Mouse (Mus musculus): ENCODE results near the gene Rdx. TPM values are rescaled to one million over a fixed set of nuclear protein-coding genes. Genes with fewer than 3 reads are reported as not detected.
"Not testable (repeated sequence)": the region's sequence is repeated elsewhere in the genome, so short reads cannot be mapped to it uniquely, and the experiment has no call there.

Rdx gene
- polyA plus RNA-seq, 1 experiment from 2014 or later, result 159 TPM

- Histone ChIP-seq H3K4me2 (no peak overlapping the region), H3K4me1 (replicated peaks) (peaks cover 3% of the 10 kb centered on the region; the same call in 1 of the 2 replicates), H3K9me3 (no peaks in the 10 kb centered on the region), H3K27me3 (no peaks in the 10 kb centered on the region), H3K9ac (replicated peaks) (no peak overlapping the region), H3K27ac (no peak overlapping the region), H3K36me3 (peaks cover 30% of the 10 kb centered on the region), H3K4me3 (replicated peaks) (no peak overlapping the region)
- ATAC-seq (ENCODE audit: insufficient number of reproducible peaks, insufficient read depth, low FRiP score, low TSS enrichment, low read depth), result no peak
- WGBS, result 72% methylated on average over 2 of the region's 2 CpGs
Measured at GRCm38 (mm10) chr9:52059788-52060187, 12.8 kb downstream of the Rdx start.

DNA sequence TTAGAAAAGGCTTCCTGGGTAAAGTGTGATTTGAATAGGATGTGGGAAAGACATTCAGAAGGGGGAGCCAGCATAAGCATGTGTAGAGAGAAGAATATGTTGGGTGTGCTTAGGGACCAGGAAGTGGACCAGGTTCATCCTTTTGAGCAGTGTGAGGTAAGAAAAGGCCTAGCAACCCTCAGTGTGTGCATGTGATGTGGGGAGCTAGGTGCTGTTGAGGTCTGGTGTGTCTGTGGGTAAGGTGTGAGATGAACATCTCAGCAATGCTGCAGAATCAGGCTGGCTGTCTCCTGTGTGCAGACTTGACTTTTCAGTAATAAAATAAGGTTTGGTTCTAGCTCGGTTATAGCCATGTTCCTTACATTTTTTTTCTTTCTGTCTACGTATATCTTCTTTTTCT, 23.1 kb downstream of the Rdx start:
- H3K9me3 ChIP-seq, result no peaks in the 10 kb centered on the region
- 89% methylated on average over 2 of the region's 2 CpGs for WGBS
- ATAC-seq (ENCODE audit: insufficient number of reproducible peaks, insufficient read depth, low FRiP score, low TSS enrichment, low read depth), result no peak
- no peak overlapping the region for H3K9ac ChIP-seq (replicated peaks)
- H3K27ac ChIP-seq, result no peak overlapping the region
- H3K4me2 ChIP-seq, result no peak overlapping the region
- peaks cover 80% of the 10 kb centered on the region for H3K36me3 ChIP-seq
- no peak overlapping the region for H3K4me3 ChIP-seq (replicated peaks)
- H3K4me1 ChIP-seq (replicated peaks), result no peaks in the 10 kb centered on the region
- no peaks in the 10 kb centered on the region for H3K27me3 ChIP-seq

DNA sequence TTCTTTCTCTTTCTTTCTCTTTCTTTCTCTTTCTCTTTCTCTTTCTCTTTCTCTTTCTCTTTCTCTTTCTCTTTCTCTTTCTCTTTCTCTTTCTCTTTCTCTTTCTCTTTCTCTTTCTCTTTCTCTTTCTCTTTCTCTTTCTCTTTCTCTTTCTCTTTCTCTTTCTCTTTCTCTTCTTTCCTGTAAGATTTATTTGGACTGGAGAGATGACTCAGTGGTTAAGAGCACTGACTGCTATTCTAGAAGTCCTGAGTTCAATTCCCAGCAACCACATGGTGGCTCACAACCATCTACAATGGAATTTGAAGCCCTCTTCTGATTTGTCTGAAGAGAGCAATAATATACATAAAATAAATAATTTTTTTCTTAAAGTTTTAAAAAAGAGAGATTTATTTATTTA, 24.4 kb downstream of the Rdx start:
- not testable (repeated sequence) for H3K9me3 ChIP-seq; H3K4me2 ChIP-seq; H3K27ac ChIP-seq; H3K4me1 ChIP-seq (replicated peaks); H3K27me3 ChIP-seq; H3K9ac ChIP-seq (replicated peaks); ATAC-seq (ENCODE audit: insufficient number of reproducible peaks, insufficient read depth, low FRiP score, low TSS enrichment, low read depth); H3K4me3 ChIP-seq (replicated peaks)
- H3K36me3 ChIP-seq, result peaks cover 79% of the 10 kb centered on the region

DNA sequence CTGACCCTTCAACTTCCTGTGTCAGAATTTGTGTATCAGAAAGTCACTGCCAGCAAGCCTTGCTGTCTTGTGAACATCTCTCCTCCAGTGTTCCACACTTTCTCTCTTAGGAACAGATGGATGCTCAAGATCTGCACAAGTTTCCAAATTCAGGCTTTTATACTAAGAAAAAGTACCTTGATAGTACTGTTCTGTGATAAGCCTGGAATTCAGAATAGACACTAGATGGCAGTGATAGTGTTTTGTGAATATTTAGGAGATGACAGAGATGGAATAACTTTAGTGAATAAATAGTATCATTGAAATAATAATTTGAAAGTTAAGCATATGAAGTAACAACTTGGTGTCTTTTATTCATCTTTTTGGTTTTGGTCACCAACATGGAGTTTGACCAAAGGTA, 25.2 kb downstream of the Rdx start:
- Histone ChIP-seq H3K27ac (no peak overlapping the region), H3K9me3 (no peaks in the 10 kb centered on the region), H3K4me2 (no peak overlapping the region), H3K36me3 (peaks cover 82% of the 10 kb centered on the region), H3K4me3 (replicated peaks) (no peak overlapping the region), H3K4me1 (replicated peaks) (no peaks in the 10 kb centered on the region), H3K27me3 (no peaks in the 10 kb centered on the region), H3K9ac (replicated peaks) (no peak overlapping the region)
- no peak for ATAC-seq (ENCODE audit: insufficient number of reproducible peaks, insufficient read depth, low FRiP score, low TSS enrichment, low read depth)

DNA sequence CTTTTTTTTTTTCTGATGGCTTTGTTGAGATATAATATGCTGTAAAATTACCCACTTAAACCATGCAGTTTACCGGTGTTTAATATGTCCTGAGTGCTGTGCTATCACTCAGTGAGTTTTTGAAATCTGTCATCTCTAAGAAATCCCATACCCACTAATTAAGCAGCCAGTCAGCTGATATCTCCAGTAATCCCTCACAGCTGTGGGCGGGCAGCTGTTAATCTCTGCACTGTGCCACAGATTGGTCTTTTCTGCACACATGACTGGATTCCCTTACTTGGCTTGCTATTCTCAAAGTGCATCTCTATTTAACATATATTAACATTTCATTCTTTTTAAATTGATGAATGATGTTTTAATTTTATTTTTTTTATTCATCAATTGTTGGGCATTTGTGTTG, 29.1 kb downstream of the Rdx start:
- H3K9me3 ChIP-seq, result no peaks in the 10 kb centered on the region
- H3K4me3 ChIP-seq (replicated peaks), result no peak overlapping the region
- no peak overlapping the region for H3K27ac ChIP-seq
- no peak overlapping the region for H3K4me2 ChIP-seq
- H3K9ac ChIP-seq (replicated peaks), result no peak overlapping the region
- H3K27me3 ChIP-seq, result no peaks in the 10 kb centered on the region
- no peaks in the 10 kb centered on the region for H3K4me1 ChIP-seq (replicated peaks)
- ATAC-seq (ENCODE audit: insufficient number of reproducible peaks, insufficient read depth, low FRiP score, low TSS enrichment, low read depth), result no peak
- H3K36me3 ChIP-seq, result peaks cover 81% of the 10 kb centered on the region
- 90% methylated on average over 2 of the region's 2 CpGs for WGBS

DNA sequence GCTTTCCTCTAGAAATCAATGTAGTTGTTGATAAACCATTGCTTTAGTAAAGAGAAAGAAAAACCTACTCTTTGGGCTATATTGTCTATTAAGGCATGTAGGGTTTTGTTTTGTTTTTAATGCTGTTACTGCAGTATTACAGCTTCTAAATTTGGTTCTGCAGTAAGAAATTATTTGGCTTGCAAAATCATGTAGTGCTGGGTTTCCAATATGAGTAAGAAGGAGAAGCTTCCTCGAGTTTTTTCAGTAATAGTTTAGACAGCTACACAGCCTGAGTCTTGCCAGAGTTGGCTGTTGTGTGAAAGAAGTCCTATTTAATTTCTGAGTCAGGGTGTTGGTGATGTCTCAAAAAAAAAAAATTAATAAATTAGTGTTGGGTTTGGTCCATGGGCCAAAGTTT, 30.7 kb downstream of the Rdx start:
- WGBS, result 90% methylated on average over 1 of the region's 1 CpGs
- ATAC-seq (ENCODE audit: insufficient number of reproducible peaks, insufficient read depth, low FRiP score, low TSS enrichment, low read depth), result no peak
- H3K36me3 ChIP-seq, result peaks cover 81% of the 10 kb centered on the region
- no peak overlapping the region for H3K27ac ChIP-seq
- no peaks in the 10 kb centered on the region for H3K4me1 ChIP-seq (replicated peaks)
- no peak overlapping the region for H3K4me3 ChIP-seq (replicated peaks)
- no peaks in the 10 kb centered on the region for H3K27me3 ChIP-seq
- no peak overlapping the region for H3K4me2 ChIP-seq
- no peak overlapping the region for H3K9ac ChIP-seq (replicated peaks)
- no peaks in the 10 kb centered on the region for H3K9me3 ChIP-seq

DNA sequence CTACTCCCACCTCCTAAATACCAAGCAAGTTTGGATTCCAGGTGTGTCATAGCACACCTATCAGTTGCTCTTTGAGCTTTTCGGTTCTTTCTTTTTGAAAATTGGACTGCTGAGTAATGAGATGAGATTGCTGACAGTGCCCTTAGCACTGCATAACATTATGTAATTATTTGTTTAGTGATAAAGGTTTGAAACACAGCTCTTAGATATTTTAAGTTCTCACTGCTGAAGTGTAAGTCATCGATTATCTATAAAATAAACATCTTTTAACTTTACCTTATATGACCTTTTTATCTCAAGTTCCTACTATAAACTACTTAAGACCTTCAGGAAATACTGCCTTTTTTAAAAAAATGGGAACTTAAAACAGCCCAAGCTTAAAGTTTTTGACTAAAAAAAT, 35.0 kb downstream of the Rdx start:
- no peaks in the 10 kb centered on the region for H3K9me3 ChIP-seq
- H3K9ac ChIP-seq (replicated peaks), result no peak overlapping the region
- H3K4me3 ChIP-seq (replicated peaks), result no peak overlapping the region
- H3K36me3 ChIP-seq, result peaks cover 80% of the 10 kb centered on the region
- 91% methylated on average over 2 of the region's 2 CpGs for WGBS
- no peaks in the 10 kb centered on the region for H3K27me3 ChIP-seq
- H3K4me2 ChIP-seq, result no peak overlapping the region
- no peak for ATAC-seq (ENCODE audit: insufficient number of reproducible peaks, insufficient read depth, low FRiP score, low TSS enrichment, low read depth)
- H3K4me1 ChIP-seq (replicated peaks), result no peaks in the 10 kb centered on the region
- no peak overlapping the region for H3K27ac ChIP-seq

DNA sequence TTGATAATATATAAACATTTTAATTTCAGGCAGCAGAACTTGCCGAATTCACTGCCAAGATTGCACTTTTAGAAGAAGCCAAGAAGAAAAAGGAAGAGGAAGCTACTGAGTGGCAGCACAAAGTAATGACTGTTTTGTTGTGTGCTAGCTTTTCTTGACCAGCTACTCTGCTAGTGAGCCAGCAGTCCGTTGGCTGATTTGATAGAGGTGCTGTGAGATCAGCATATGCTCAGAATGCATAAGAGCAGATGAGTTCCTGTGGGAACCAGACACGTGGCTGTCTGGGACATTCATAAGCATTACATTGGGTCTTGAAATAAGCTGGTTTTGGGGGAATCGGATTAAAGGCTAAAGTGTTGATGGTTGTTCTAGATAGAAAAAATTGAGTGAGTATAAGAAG, 35.4 kb downstream of the Rdx start:
- no peaks in the 10 kb centered on the region for H3K9me3 ChIP-seq
- H3K4me2 ChIP-seq, result no peak overlapping the region
- no peak overlapping the region for H3K27ac ChIP-seq
- WGBS, result 96% methylated on average over 4 of the region's 4 CpGs
- H3K4me1 ChIP-seq (replicated peaks), result no peaks in the 10 kb centered on the region
- no peak overlapping the region for H3K9ac ChIP-seq (replicated peaks)
- no peaks in the 10 kb centered on the region for H3K27me3 ChIP-seq
- H3K4me3 ChIP-seq (replicated peaks), result no peak overlapping the region
- no peak for ATAC-seq (ENCODE audit: insufficient number of reproducible peaks, insufficient read depth, low FRiP score, low TSS enrichment, low read depth)
- H3K36me3 ChIP-seq, result peaks cover 81% of the 10 kb centered on the region

DNA sequence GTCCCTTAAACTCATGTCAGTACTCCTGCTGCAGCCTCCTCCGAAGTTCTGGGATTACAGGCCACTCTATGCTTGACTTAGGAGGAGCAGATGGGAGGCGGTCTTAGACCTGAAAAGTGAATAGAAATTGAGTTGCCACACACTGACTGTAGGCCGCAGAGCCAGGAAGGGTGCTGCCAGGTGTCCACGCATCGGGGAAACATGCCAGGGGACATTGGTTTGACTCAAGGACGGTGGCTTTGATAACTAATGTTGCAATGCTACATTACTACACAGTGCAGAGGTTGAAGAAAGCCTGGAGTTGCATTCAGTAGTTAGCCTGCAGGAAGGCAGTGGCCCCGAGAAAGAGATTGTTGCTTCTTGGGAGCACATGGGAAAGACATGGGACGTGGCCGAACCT, 44.8 kb downstream of the Rdx start:
- no peaks in the 10 kb centered on the region for H3K4me1 ChIP-seq (replicated peaks)
- WGBS, result 89% methylated on average over 9 of the region's 9 CpGs
- ATAC-seq (ENCODE audit: insufficient number of reproducible peaks, insufficient read depth, low FRiP score, low TSS enrichment, low read depth), result no peak
- H3K9ac ChIP-seq (replicated peaks), result no peak overlapping the region
- H3K9me3 ChIP-seq, result no peaks in the 10 kb centered on the region
- H3K27ac ChIP-seq, result no peak overlapping the region
- H3K27me3 ChIP-seq, result no peaks in the 10 kb centered on the region
- no peak overlapping the region for H3K4me2 ChIP-seq
- peaks cover 36% of the 10 kb centered on the region for H3K36me3 ChIP-seq
- no peak overlapping the region for H3K4me3 ChIP-seq (replicated peaks)

DNA sequence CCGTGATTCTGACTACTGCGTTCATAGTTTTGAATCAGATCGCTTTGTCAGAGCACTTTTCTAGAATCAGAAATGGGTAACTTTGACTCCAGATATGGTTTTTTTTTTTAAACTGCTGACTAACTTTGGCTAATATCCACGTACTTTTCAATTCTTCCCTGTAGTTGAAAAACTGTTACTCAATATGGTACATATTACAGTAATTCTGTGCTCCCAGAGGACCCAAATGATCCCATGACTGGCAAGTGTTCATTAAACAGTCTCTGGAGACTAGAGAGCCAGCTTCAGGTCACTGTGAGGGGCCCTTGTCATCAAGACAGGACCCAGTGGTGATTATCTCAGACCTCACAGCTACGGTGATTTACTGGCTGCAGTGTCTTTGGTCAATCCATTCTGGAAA, 45.3 kb downstream of the Rdx start:
- H3K27ac ChIP-seq, result no peak overlapping the region

GRCm38 (mm10) chr9:52093108-52093507, 46.1 kb downstream of the Rdx start:
- WGBS, result 64% methylated on average over 8 of the region's 8 CpGs
- no peak for ATAC-seq (ENCODE audit: insufficient number of reproducible peaks, insufficient read depth, low FRiP score, low TSS enrichment, low read depth)

More for the DNA sequence above, 45.3 kb downstream of the Rdx start:
- Histone ChIP-seq H3K9ac (replicated peaks) (no peak overlapping the region), H3K4me1 (replicated peaks) (no peaks in the 10 kb centered on the region), H3K9me3 (no peaks in the 10 kb centered on the region), H3K36me3 (peaks cover 30% of the 10 kb centered on the region), H3K27me3 (no peaks in the 10 kb centered on the region), H3K4me3 (replicated peaks) (no peak overlapping the region), H3K4me2 (no peak overlapping the region)
- 89% methylated on average over 5 of the region's 5 CpGs for WGBS
- no peak for ATAC-seq (ENCODE audit: insufficient number of reproducible peaks, insufficient read depth, low FRiP score, low TSS enrichment, low read depth)

GRCm38 (mm10) chr9:52094016-52094415, 47.0 kb downstream of the Rdx start:
- WGBS, result 82% methylated on average over 5 of the region's 5 CpGs
- Histone ChIP-seq H3K4me3 (replicated peaks) (no peak overlapping the region), H3K27me3 (no peaks in the 10 kb centered on the region), H3K27ac (no peak overlapping the region), H3K9me3 (no peaks in the 10 kb centered on the region), H3K9ac (replicated peaks) (no peak overlapping the region), H3K4me2 (no peak overlapping the region), H3K4me1 (replicated peaks) (no peaks in the 10 kb centered on the region), H3K36me3 (peaks cover 16% of the 10 kb centered on the region; the same call in 1 of the 2 replicates)
- ATAC-seq (ENCODE audit: insufficient number of reproducible peaks, insufficient read depth, low FRiP score, low TSS enrichment, low read depth), result no peak

More at GRCm38 (mm10) chr9:52093108-52093507, 46.1 kb downstream of the Rdx start:
- no peak overlapping the region for H3K27ac ChIP-seq
- H3K4me2 ChIP-seq, result no peak overlapping the region
- H3K9ac ChIP-seq (replicated peaks), result no peak overlapping the region
- H3K4me1 ChIP-seq (replicated peaks), result no peaks in the 10 kb centered on the region
- peaks cover 22% of the 10 kb centered on the region for H3K36me3 ChIP-seq
- no peaks in the 10 kb centered on the region for H3K9me3 ChIP-seq
- H3K4me3 ChIP-seq (replicated peaks), result no peak overlapping the region
- no peaks in the 10 kb centered on the region for H3K27me3 ChIP-seq

Data from limb, embryonic 12.5 days (tissue).